Mouse (Mus musculus): Measurements from ENCODE around the gene Nav1.

Nav1 gene

DNA sequence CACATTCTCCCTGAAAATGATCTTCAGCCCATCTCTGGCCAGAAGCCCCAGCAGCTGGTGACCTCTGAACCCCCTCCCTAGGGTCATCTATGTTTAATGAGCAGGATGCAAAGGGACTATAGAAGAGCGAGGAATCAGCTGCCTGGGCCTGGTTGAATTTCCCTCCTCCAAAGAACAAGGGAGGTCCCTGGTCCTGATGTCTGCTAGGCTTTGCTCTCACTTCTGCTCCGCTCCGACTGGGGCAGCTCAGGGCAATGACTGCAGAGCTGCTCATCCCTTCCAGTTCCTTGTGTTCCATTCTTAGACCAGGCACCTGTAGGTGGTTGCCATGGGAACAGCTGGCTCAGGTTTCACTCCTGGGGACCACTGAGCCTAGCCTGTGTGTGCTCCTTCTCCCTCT, 56.2 kb downstream of the Nav1 start:
- DNase-seq (ENCODE audit: low spot score in 2 of 2) = no peak

- no peak for DNase-seq (ENCODE audit: low spot score in 2 of 2)
Observed at GRCm38 (mm10) chr1:135548750-135549149, 58.3 kb downstream of the Nav1 start.

- no peak for DNase-seq (ENCODE audit: low spot score in 2 of 2)
Observed at GRCm38 (mm10) chr1:135546099-135546498, 61.0 kb downstream of the Nav1 start.

- peak; percentile 58 to 63 for DNase-seq (ENCODE audit: low spot score in 2 of 2)
Observed at GRCm38 (mm10) chr1:135544504-135545146, 62.5 kb downstream of the Nav1 start.

- no peak for DNase-seq (ENCODE audit: low spot score in 2 of 2)
Observed at GRCm38 (mm10) chr1:135542841-135543810, 64.0 kb downstream of the Nav1 start.

DNA sequence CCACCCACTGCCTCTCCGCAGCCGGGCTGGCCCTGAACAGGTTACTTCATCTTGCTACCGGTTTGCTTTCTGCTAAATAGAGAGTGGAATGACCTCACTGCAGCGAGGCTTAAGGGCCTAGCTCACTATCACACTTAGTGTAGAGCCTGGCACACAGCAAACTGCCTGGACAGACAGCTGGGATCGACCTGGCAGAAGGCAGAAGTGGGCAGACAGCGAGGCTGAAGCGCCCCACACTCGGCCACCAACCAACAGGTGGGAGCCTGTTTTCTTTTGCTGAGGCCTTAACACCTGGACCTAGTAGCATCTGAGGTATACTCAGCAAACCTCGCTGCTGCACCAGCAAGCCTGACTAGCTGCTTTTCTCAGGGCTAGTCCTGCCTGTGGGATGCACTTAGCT, 65.0 kb downstream of the Nav1 start:
- no peak for DNase-seq (ENCODE audit: low spot score in 2 of 2)

DNA sequence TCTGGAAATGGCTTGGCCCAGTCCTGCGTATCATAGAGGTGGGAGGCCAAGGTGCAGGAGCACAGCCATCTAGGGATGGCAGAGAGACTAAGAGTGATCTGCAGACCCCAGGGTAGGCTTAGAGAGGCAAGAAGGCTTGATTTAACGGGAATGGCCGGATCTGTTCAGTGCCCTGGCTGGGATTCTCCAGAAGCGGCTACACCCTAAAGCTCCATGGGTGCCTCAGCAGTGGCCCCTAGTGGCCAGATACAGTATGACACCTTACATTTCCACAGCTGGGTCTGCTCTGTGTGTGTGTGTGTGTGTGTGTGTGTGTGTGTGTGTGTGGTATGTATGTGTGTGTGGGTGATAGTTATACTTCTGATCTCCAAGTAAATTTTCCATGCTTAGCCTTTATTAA, 66.8 kb downstream of the Nav1 start:
- DNase-seq (ENCODE audit: low spot score in 2 of 2) = peak; percentile 63 to 72

- no peak for DNase-seq (ENCODE audit: low spot score in 2 of 2)
Observed at GRCm38 (mm10) chr1:135538441-135539265, 68.4 kb downstream of the Nav1 start.

DNA sequence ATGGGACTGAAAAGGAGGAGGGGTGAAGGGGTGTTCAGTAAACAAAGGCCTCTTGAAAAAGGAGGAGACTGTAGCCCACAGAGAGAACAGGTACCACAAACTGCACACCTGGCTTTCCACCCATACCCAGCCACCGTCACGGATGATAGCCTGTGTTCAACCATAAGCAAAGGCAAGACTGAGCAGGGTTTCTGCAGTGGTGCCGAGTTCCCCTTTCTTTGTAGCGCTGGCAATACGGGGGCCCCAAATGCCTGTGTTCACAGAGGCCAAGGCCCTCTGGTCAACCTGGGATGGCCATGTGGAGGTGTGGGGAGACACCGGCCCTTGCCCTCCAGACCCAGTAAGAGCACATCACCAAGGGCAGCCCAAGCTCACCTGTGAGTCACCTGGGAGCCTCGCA, 70.3 kb downstream of the Nav1 start:
- no peak for DNase-seq (ENCODE audit: low spot score in 2 of 2)

GRCm38 (mm10) chr1:135536326-135536725, 70.8 kb downstream of the Nav1 start:
- no peak for DNase-seq (ENCODE audit: low spot score in 2 of 2)

DNA sequence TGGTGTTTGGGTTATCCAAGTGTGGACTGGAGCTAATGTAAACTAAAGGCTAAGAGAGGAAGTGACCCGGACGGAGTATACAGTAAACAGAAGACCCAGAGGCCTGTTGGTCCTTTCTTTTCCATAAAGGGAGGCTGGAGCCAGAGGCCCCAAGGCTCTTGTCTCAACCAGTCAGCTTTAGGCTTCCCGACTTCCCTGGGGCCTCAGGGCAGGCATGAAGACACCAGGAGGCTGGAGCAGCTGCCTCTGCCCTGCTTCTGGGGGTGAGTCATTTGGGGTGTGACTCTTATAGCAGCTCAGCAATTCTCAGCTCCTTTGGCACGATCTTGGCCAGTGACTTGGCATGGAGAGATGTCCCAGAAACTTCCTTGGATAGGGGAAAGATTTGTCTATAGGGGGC, 71.8 kb downstream of the Nav1 start:
- no peak for DNase-seq (ENCODE audit: low spot score in 2 of 2)

DNA sequence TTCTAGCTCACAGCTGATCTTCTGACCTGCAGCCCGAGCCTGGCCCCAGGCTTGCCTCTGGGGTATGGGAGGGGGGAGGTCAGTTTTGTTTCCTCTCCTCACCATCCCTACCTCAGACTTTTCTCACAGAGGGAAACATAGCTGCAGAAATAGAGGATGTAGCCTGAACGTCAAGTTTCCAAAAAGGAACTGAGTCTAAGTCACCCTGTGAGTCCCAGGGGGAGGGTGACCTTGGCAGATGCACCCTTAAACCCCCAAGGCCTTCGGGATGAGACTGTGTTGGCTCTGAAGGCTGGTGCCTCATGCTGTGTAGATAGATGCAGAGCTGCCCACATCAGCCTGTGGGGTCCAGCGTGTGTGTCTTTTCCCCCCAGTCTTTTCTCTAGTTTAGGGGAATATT, 72.3 kb downstream of the Nav1 start:
- no peak for DNase-seq (ENCODE audit: low spot score in 2 of 2)

DNA sequence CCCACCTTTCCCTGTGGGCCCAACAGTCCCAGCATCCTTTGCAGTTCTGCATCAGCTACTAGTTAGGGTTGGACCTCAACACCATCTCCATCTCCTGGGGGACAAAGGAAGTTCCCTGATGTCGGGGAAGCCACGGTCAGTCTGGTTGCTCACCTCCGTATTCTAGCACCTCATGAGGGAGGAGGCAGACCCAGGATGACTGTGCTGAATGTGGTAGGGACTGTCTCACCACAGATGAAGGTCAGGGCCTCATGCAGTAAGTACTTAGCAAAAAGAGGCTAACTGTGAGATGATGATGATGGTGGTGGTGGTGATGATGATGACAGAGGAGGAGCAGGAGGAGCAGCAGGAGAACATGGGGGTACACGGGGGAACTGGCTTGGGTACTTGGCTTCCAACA, 73.0 kb downstream of the Nav1 start:
- no peak for DNase-seq (ENCODE audit: low spot score in 2 of 2)

- no peak for DNase-seq (ENCODE audit: low spot score in 2 of 2)
Observed at GRCm38 (mm10) chr1:135532383-135532782, 74.7 kb downstream of the Nav1 start.

DNA sequence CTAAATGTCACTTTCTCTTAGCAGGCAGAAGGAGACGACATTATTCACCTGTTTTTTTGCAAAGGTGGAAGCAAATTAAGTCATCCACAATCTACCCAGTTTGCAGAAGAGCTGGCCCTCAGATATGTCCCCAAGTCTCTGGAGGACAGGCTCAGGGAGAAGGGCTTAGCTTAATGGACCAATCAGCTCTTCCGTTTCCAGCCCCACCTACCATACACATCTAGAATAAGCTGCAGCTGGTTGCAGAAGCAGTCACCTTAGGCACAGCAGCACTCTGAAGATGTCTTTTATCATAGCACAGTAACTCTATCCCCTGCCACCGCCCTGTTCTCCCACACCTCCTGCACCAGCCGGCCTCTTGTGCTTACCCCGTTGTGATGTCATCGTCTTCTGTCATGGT, 75.1 kb downstream of the Nav1 start:
- no peak for DNase-seq (ENCODE audit: low spot score in 2 of 2)

DNA sequence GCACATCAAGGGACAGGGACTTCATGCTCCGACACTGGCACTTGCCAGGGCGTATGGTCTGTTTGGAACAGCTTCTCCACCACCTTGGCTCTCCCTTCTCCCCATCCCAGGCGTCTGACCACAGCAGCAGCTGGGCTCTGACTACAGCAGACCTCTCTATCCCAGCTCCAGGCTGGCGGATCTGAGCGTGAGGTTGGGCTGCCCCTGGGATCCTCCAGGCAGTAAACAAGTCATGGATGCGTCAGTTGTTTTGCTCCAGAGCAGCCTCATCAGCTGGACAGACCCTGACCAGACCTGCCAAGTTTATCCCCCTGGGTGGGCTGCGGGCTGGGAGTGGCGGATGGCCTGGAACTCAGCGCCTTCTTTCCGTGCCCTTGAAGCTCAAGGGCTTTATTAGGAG, 76.0 kb downstream of the Nav1 start:
- DNase-seq (ENCODE audit: low spot score in 2 of 2) = no peak

- DNase-seq (ENCODE audit: low spot score in 2 of 2) = no peak
Observed at GRCm38 (mm10) chr1:135524518-135524860, 82.6 kb downstream of the Nav1 start.

- DNase-seq (ENCODE audit: low spot score in 2 of 2) = no peak
Observed at GRCm38 (mm10) chr1:135523780-135524517, 83.1 kb downstream of the Nav1 start.

GRCm38 (mm10) chr1:135523344-135523743, 83.8 kb downstream of the Nav1 start:
- DNase-seq (ENCODE audit: low spot score in 2 of 2) = no peak

DNA sequence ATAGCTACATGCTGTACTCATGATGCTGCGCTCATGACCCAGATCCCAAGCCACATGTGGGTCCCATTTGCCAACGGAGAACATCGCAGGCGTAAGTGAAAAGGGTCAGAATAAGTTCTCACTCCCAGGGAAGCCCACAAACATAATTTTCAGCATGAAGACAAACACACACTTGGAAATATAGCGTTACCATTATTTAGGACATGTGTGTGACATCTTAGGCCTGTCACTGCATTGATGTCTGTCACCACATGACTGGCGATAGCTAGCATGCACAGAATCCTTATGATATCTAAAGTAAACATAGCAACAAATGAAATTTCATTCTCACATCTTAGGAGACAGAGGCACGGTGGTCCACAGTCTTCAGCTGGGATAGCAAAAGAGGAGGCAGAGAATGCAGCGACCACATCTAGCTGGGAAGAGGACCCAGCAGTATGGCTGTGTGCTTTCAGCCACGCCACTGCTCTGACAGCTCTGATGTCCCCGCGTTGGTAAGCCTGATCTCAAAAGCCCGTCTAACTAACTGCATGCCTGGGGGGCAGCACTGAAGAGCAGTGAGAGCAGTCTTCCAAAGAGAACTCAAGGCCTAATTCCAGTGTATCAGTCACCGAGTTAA, 86.4 kb downstream of the Nav1 start:
- DNase-seq (ENCODE audit: low spot score in 2 of 2) = no peak

GRCm38 (mm10) chr1:135518661-135519060, 88.4 kb downstream of the Nav1 start:
- no peak for DNase-seq (ENCODE audit: low spot score in 2 of 2)
